Mouse (Mus musculus): Measurements from ENCODE around the gene Per1. TPM values are rescaled to one million over a fixed set of nuclear protein-coding genes. Genes with fewer than 3 reads are reported as not detected.

Gene Per1
- total RNA-seq, 1 experiment from 2014 or later: 36.1 TPM

DNA sequence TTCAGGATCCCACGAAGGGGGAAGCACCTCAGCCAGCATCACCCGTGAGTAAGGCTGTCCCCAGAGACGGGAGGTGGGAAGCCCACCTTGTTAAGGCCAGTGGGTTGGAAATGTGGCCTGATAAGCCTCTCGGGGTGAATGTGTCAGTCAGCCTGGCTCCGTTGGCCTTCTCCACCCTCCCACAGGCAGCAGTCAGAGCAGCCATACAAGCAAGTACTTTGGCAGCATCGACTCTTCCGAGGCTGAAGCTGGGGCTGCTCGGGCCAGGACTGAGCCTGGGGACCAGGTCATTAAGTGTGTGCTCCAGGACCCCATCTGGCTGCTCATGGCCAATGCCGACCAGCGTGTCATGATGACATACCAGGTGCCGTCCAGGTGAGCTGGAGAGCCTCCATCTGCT lies 12.7 kb downstream of the Per1 start:
- ATAC-seq (ENCODE audit: extremely low read depth, insufficient number of reproducible peaks, low FRiP score, poor library complexity, severe bottlenecking): no peak

DNA sequence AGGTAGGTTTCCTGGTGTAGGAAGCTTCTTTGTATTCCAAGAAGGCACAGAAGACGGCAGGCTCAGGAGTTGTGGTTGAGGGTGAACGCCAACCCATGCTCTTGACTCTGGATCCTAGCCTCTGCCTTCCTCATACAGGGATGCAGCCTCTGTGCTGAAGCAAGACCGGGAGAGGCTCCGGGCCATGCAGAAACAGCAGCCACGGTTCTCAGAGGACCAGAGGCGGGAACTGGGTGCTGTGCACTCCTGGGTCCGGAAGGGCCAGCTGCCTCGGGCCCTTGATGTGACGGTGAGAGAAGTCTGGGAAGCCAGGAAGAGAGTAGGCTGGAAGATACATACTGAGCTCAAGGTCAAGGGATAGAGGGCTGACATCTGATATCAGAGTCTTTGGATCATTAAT lies 13.2 kb downstream of the Per1 start:
- no peak for ATAC-seq (ENCODE audit: extremely low read depth, insufficient number of reproducible peaks, low FRiP score, poor library complexity, severe bottlenecking)

DNA sequence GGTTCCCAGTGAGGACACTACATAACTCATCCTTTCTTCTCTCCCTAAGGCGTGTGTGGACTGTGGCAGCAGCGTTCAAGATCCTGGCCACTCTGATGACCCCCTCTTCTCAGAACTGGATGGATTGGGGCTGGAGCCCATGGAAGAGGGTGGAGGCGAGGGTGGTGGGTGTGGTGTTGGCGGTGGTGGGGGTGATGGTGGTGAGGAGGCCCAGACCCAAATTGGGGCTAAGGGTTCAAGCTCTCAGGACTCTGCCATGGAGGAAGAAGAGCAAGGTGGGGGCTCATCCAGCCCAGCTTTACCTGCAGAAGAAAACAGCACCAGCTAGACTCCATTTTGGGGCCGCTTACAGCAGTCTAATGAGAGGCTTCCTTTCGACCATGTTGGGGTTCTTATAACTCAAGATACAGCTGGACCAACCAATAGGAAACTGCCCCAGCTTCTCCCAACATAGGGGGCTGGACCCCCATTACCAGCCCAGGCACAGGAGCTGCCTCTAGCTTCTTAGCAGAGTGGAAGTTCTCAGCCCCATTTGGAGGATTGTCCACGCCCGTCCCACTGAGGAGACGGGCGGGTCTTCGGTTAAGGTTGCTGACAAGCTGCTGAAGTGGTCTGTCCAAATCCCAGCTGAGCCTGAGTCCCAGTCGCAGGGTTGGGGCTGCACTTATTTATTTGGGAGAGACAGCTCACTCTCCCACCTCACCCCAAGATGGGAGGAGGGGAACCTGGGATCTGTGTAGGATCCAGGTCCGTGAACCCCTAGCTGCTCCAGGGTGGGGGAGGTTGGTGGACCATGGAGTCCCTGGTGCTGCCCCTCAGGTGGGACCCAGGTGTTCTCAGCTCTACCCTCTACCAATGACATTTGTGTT lies 14.2 kb downstream of the Per1 start:
- no peak for ATAC-seq (ENCODE audit: extremely low read depth, insufficient number of reproducible peaks, low FRiP score, poor library complexity, severe bottlenecking)

DNA sequence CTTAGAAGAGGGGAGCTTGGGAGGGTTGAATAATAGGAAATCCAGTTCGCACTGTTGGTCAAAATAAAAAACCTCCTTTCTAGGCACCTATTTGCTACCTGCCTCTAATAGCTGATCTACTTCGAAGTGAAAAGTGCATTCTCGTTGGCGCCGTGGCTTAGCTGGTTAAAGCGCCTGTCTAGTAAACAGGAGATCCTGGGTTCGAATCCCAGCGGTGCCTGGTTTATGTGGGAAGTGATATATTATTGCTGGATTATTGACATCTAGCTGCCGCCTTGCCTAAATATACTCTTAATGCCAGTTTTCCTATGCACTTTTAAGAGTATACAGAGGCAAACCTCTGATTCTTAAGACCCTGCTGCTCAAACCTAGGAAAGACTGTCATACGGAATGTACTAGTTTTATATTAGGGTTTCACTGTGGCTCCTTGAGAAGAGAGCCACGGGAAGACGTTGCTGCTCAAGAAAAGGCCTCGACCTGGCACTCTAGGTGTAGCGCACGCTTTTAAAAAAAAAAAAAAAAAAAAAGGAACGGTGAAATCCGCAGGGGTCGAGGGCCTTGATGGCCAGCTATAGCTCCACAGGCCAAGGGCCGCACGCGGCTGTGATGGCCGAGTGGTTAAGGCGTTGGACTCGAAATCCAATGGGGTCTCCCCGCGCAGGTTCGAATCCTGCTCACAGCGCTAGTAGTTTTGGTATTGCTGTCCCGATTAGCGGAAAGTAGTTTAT lies 15.5 kb downstream of the Per1 start:
- peak; percentile 24 for ATAC-seq (ENCODE audit: extremely low read depth, insufficient number of reproducible peaks, low FRiP score, poor library complexity, severe bottlenecking)

DNA sequence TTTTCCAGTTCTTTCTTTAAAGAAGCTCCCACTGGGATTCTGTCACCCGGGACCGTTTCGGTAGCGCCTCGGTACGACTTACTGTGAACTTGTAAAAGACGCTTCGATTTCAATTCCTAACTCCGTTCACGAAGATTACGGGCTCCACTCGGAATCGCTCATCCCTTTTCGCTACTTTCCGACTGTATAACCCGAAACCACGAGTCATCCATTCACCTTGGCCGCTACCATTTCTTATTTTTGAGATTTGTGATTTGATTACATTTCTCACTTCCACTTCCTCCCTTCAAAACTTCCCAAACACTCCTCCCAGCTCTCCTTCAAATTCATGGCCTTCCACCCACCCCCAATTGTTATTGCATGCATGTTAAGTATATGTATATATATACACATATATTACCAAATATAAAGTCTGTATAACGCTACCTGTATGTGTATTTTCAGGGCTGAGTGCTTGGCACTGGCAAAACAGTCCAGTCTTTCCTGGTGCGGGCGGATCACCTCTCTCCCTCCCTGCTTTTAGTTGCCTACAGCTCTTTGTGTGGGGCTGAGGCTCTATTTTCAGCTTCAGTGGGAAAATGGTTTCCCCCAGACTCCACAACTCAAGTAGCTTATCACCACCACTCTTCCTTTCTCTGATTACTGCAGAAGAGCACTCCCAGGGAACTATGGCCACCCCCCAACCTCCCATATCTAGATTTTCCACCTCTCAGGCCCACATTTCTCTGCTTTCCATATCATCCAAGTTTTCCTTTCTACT lies 16.2 kb downstream of the Per1 start:
- ATAC-seq (ENCODE audit: extremely low read depth, insufficient number of reproducible peaks, low FRiP score, poor library complexity, severe bottlenecking): no peak

DNA sequence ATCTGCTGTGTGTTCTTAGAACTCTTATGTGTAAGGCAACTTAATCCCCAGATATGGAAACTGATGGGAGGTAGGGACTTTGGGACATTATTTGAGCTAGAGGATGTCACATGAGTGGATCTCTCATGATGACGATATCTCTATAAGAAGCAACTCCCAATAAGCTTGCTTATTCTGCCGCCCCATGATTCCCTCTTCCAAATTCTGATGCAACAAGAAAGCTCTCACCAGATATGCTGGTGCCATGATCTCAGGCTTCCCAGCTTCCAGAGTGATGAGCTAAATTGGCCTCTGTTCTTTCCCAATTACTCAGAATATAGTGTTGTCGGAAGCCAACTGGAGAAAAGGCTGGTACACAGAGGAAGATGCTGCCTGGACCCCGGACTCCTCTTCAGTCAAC lies 16.8 kb downstream of the Per1 start:
- no peak for ATAC-seq (ENCODE audit: extremely low read depth, insufficient number of reproducible peaks, low FRiP score, poor library complexity, severe bottlenecking)

DNA sequence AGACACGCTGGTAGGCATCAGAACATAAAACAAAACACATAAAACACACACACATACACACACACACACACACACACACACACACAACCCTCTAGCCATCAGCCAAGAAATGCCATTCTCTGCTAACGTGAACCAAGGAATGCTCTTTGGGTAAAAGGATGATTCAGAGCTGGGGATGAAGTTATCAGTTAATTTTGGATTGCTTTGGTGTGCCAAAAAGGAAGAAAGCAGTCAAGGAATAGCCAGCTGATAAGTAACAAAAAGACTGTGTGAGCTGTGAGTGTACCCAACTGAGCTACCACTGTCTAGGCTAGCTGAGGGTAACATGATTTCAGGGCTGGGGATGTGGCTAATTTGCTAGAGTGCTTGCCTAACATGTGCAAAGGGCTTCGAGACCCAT lies 19.0 kb downstream of the Per1 start:
- no peak for ATAC-seq (ENCODE audit: extremely low read depth, insufficient number of reproducible peaks, low FRiP score, poor library complexity, severe bottlenecking)

DNA sequence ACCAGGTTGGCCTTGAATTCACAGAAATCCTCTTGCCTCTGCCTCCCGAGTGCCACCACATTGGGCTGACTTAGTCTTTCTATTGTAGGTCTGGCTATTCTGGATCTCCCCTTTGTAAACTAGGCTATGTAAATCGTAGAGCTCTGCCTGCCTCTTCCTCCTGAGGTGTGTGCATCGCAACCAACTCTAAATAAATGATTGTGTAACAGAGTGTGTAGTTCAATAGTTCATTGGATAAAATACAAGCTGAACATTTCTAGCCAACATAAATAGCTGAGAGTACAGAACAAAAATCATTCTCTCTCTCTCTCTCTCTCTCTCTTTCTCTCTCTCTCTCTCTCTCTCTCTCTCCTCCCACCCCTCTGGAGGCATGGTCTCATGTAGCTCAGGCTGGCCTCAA lies 19.6 kb downstream of the Per1 start:
- no peak for ATAC-seq (ENCODE audit: extremely low read depth, insufficient number of reproducible peaks, low FRiP score, poor library complexity, severe bottlenecking)

DNA sequence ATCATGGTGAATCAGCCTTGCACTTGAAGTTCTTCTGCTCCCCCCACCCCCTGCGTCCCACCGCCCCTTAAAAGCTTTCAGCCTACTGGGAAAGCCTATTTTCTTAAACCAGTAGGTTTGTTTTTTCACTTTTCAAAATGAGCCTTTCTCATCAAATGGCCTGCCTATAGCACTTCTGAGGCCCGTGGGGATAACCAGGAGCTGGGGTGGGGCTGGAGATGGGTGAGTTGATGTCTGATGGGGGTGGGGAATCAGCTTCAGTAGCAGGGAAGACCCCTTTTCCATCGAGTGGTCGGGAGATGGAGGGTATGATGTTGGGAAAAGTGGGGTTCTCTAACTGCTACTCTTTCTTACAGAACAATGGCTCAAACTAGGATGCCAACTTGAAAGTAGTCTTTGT lies 21.8 kb downstream of the Per1 start:
- no peak for ATAC-seq (ENCODE audit: extremely low read depth, insufficient number of reproducible peaks, low FRiP score, poor library complexity, severe bottlenecking)

DNA sequence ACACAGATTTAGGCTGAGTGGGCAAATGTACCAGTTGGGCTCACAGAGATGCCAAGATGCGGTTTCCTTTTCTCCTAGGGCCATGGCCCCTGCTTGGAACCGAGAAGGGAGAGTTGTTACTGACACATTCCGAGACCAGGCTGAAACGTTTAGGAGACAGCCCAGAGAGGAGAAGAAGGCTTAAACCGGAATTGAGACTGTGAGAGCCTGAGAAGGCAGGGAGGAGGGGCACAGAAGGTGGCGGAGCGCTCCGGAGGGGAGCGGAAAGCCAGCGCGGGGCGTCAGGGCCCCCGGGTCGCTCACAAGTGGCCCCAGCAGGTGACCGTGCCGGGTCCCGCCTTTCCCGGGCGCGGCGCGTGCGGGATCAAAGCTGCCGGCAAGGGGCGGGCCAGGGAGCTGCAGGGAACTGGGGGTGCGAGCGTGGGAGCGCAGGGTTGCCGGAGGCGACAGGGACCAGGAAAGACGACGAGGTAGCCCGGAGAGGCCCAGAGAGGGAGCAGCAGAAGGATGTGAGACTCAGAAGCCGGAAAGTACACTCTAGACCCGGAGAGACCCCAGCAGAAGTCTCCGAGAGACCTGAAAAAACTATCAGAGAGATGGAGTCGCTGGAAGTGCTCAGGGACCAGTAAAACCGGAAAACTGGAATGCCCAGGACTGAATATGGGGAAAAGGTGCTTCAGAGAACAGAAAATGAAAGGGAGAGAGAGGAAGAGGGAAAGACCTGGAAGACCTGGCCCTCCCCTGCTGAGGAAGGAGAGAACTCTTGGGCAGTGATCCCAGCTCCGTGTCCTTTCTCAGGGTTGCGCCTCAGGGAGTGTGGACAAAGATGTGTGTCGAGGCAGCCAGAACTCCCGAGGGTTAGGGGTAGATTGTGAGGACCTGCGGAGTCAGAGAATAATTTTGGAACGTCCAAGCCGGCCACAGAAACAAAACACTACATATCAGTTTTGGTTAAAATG lies 23.0 kb downstream of the Per1 start:
- ATAC-seq (ENCODE audit: extremely low read depth, insufficient number of reproducible peaks, low FRiP score, poor library complexity, severe bottlenecking): 0 out of 2 replicates have a peak, but pooled peaks have one; percentile 20

DNA sequence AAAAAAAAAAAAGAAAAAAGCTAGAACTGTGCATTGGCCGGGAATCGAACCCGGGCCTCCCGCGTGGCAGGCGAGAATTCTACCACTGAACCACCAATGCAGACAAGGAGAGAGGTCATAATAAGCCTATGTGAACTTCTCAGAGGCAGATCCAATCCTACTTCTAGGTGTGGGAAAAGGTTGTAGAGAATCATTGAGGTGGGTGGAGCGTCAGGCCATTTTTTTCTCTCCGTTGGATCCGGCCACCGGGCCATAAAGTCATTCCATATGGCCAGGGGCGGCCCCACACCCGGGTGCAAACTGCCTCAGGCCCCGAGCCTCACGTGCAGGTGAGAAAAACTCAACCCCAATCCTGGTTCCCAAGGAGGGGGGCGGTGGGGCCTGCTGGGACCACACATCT lies 23.7 kb downstream of the Per1 start:
- ATAC-seq (ENCODE audit: extremely low read depth, insufficient number of reproducible peaks, low FRiP score, poor library complexity, severe bottlenecking): no peak

DNA sequence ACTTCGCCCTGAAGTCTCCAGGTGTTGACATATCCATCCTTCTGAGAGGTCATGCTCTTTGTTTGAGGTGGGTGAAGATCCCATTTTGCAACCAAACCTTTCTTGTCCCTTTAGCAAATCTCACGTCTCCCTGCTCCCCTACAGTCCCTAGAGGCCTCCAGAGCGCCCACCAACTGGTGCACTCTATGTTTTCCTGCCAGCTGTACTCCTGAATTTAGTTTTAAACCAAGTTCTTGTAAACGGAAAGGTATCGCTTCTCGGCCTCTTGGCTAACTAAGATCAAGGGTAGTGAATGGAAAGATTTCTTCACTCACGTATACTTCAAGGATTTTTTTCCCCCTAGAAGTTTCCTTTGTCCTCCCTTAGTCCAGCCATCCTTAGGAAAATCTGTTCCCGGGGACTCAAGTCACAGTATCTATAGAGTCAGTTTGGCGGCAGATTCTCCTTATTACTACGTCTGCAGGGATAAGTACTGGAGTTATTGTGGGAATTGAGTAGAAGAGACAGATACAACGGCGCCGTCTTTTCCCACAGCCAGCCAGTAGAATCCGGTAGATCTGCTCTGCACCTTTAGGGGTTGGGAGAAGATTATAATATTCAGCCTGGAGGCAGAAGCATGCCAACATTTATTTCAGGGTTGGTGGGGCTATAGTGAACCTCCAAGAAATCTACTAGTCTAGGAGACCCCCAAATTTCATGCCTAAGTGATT lies 24.6 kb downstream of the Per1 start:
- ATAC-seq (ENCODE audit: extremely low read depth, insufficient number of reproducible peaks, low FRiP score, poor library complexity, severe bottlenecking): no peak

DNA sequence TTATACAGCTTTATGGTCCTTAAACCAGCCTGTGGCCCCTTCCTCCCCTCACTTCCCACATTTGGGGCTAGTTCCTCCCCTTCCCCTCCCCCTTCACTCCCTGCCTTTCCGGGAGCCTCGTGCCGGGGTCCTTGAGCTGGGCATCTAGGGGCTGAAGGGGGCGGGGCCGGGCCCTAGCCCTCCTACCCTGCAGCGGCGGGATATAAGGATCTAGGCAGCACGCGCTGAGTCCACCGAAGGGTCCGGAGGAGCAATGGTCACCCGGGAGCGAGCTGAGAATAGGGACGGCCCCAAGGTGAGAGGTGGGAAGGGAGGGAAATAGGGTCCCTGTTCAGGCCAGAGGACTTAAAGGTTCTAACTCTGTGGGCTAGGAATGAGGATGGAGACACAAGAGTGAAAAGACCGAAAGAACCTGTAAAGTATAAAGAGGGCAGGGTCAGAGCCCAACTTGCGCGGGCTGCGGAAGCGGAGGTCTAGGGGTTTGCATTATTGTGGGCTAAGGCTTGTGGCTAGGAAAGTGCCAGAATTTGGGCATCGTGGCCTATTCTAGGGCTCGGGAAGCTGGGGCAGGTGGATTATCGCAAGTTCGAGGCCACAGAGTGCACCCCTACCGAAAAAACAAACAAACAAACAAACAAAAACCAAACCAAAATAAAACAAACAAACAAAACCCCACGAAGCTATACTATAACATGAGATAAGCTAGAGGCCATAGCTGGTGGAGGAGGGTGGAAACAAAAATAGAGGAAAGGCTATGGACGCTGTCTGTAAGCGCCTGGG lies 25.4 kb downstream of the Per1 start, which contains the start of gene Hes7:
TSS of gene Hes7 (plus strand) at position 184 of the 780 bp plus-strand sequence.
- no peak for ATAC-seq (ENCODE audit: extremely low read depth, insufficient number of reproducible peaks, low FRiP score, poor library complexity, severe bottlenecking)

DNA sequence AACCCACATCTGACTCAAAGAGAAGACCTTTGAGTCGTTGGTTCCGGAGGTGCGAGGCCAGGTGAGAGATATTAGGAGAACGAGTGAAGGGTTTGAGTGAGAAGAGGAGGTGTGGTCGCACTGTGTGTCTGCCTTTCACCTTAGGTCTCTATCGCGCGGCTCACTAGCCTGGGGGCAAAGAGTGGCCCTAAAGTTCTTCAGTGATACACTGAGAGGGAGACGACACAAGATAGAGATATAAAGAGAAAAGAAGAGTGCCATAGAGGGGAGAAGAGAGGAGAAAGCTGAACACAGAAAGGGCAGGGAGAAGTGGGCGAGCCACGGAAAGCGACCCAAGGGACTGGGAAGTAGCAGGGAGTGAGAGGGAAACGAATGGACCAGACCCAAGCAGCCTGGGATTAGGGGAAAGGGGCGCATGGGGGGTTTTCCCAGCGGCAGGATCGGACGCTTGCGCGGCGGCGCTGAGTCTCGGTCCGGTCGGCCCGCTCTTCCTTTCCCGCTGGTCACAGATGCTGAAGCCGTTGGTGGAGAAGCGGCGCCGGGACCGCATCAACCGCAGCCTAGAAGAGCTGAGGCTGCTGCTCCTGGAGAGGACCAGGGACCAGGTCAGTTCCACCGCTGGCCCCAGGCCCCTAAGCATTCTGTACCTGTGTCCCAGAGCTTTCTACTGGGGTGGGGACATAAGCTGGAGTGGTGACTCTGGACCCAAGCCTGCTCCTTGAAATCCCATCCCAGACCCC lies 26.2 kb downstream of the Per1 start:
- no peak for ATAC-seq (ENCODE audit: extremely low read depth, insufficient number of reproducible peaks, low FRiP score, poor library complexity, severe bottlenecking)

DNA sequence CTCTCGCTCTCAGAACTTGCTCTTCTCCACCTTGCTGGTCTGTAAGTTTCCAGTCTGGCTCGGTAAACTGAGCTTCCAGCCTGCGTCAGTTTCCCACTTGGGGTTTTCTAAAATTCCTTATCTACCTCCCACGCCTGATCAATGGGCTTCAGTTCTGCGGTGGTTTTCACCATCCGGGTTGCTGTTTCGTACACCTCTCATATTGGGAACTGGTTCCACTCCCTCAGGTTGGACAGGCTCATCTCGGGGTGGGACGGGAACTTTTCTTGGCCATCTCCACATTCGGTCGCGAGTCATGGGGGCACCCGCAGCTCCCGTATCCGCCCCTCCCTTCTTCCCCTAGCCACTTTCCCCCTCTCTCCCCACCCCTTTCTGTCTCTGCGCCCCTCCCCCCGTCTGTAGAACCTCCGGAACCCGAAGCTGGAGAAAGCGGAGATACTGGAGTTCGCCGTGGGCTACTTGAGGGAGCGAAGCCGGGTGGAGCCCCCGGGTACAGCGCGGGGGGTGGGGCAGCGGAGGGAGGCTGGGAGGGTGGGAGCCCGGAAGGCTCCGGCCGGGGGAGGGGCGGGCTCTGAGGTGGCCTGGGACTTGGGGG lies 26.8 kb downstream of the Per1 start:
- no peak for ATAC-seq (ENCODE audit: extremely low read depth, insufficient number of reproducible peaks, low FRiP score, poor library complexity, severe bottlenecking)

DNA sequence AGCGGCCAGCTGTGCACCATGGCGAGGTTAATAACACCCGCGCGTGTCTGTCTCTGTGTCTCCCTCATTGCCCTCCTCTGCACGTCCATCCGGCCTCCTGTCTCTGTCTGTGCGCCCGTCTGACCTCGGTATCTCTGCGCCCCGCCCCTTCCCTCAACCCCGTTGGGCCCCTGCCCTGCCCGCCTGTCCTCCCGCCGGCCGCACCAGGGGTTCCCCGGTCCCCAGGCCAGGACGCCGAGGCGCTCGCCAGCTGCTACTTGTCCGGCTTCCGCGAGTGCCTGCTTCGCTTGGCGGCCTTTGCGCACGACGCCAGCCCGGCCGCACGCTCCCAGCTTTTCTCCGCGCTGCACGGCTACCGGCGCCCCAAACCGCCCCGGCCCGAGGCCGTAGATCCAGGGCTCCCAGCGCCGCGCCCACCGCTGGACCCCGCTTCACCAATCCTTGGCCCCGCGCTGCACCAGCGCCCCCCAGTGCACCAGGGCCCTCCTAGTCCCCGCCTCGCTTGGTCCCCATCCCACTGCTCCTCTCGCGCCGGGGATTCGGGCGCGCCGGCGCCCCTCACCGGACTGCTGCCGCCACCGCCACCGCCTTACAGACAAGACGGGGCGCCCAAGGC lies 27.4 kb downstream of the Per1 start, which contains the start of gene 9130213A22Rik:
TSS of gene 9130213A22Rik (minus strand) at position 254 of the 616 bp plus-strand sequence.
- peak; percentile 13; the same call in 1 of the 2 replicates for ATAC-seq (ENCODE audit: extremely low read depth, insufficient number of reproducible peaks, low FRiP score, poor library complexity, severe bottlenecking)

All from neutrophil, adult 5-6 weeks (primary cell).